Mouse (Mus musculus): Measurements from ENCODE around the gene Sds. TPM values are rescaled to one million over a fixed set of nuclear protein-coding genes. Genes with fewer than 3 reads are reported as not detected.
"Not testable (repeated sequence)": the region's sequence is repeated elsewhere in the genome, so short reads cannot be mapped to it uniquely, and the experiment has no call there.

Gene Sds
- polyA plus RNA-seq, 1 experiment from 2014 or later: 0.32 TPM

DNA sequence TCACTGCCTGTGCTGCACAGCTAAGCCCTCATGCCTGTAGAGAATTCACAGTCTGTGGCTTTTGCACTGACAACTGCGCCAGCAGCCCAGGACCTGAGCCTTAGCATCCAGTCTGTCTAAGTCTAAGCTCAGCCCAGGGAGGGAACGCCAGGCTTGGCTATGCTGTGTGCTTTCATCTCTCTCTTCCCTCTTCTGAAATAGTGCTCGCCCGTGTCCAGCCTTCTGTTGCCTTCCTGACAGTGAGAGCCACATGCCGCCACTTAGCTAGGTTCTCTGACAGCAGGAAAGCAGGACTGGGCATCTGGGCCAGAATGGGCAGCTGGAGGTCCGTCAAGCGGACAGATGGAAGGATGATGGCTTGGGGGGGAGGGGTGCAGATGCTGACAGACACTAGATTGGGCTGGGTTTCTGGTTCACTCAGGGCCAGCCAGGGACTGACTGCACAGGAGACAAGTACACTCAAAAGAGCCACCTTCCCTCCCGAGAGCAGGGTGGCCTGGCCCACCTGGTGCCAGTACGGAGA is 17.6 kb downstream of the Sds start:
- Histone ChIP-seq H3K27me3 (no peaks in the 10 kb centered on the region), H3K9me3 (no peaks in the 10 kb centered on the region), H3K4me1 (replicated peaks) (peaks cover 7% of the 10 kb centered on the region; the same call in 1 of the 2 replicates), H3K4me2 (replicated peaks) (no peak overlapping the region), H3K36me3 (peaks cover 36% of the 10 kb centered on the region), H3K27ac (no peak overlapping the region), H3K4me3 (replicated peaks) (no peak overlapping the region), H3K9ac (replicated peaks) (no peak overlapping the region; the same call in 1 of the 2 replicates)
- WGBS: 81% methylated on average over 9 of the region's 9 CpGs
- ATAC-seq: no peak

DNA sequence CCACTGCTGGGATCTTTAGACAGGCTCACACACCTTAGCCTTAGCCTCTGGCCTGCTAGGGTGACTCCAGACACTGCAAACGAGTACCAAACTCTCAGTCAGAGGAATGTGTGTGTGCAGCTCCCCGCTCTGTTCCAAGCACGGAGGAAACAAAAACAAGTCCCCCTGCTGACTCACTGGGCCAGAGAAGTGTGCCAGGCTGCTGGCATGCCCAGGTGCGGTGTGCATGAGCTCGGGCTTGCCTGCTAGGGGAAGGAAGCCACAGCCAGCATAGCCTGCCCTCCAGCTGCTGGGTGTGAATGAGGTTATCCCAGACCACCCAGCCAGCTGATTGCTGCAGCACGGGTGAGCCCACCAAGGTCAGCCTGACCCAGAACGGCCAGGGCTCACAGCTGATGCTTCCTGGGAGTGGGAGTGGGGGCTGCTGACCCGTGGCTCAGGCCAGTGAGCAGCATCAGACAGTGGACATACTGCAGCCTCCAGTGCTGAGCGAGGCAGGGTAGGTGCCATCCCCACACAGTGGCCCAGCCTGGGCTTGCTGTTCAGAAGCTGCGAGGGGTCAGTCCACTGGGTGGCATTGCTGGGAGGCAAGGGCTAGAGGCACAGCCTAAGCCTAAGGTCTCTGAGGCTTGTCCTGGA is 18.9 kb downstream of the Sds start:
- H3K4me1 ChIP-seq (replicated peaks): peaks cover 7% of the 10 kb centered on the region; the same call in 1 of the 2 replicates
- no peak for ATAC-seq
- no peak overlapping the region for H3K4me3 ChIP-seq (replicated peaks)
- H3K27me3 ChIP-seq: no peaks in the 10 kb centered on the region
- WGBS: 82% methylated on average over 10 of the region's 10 CpGs
- peaks cover 30% of the 10 kb centered on the region for H3K36me3 ChIP-seq
- no peaks in the 10 kb centered on the region for H3K9me3 ChIP-seq
- no peak overlapping the region for H3K4me2 ChIP-seq (replicated peaks)
- no peak overlapping the region for H3K9ac ChIP-seq (replicated peaks)
- H3K27ac ChIP-seq: no peak overlapping the region

- Histone ChIP-seq H3K4me1 (replicated peaks) (peaks cover 7% of the 10 kb centered on the region; the same call in 1 of the 2 replicates), H3K4me3 (replicated peaks) (no peak overlapping the region), H3K36me3 (peaks cover 30% of the 10 kb centered on the region), H3K27me3 (no peaks in the 10 kb centered on the region), H3K27ac (no peak overlapping the region), H3K9ac (replicated peaks) (no peak overlapping the region), H3K4me2 (replicated peaks) (no peak overlapping the region), H3K9me3 (no peaks in the 10 kb centered on the region)
- 91% methylated on average over 13 of the region's 13 CpGs for WGBS
- ATAC-seq: no peak
These were observed 19.4 kb downstream of the Sds start for GRCm38 (mm10) chr5:120495703-120496226.

DNA sequence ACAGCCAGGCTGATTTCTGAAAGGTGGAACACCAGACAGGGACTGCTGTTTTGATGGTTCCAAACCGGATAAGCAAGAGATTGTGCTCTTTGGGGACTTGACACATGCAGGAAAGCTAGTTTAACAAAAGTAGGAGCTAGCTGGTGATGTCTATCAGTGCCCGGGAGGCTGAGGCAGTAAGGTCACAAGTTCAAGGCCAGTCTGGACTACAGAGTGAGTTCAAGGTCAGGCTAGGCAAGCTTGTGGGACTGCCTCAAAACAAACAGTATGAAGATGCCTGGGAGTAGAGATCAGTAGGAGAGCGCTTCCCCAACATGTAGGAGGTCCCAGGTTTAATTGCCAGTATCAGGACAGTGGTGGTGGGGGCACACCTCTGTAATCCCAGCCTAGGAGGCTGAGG is 20.7 kb downstream of the Sds start:
- 92% methylated on average over 3 of the region's 3 CpGs for WGBS
- peaks cover 28% of the 10 kb centered on the region for H3K36me3 ChIP-seq
- no peaks in the 10 kb centered on the region for H3K9me3 ChIP-seq

DNA sequence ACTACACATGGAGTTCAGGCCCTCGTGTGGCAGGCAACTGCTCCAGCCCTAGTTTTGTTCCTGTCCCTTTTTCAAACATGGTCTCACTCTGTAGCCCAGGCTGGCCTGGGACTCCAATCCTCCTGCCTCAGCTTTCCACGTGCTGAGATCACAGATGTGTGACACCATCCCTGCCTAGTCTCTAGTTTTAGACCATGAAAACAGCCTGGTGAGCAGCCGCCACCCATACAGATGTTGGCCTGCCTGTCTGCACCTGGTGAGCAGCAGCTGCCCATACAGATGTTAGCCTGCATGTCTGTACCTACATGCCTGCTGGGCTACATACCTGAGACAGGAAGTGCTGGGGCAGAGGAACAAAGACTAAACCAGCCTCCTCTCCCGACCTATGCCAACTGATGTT is 22.9 kb downstream of the Sds start:
- WGBS: 87% methylated on average over 4 of the region's 4 CpGs

More for the DNA sequence above, 20.7 kb downstream of the Sds start:
- peaks cover 13% of the 10 kb centered on the region for H3K4me1 ChIP-seq (replicated peaks)
- H3K4me3 ChIP-seq (replicated peaks): no peak overlapping the region
- H3K9ac ChIP-seq (replicated peaks): no peak overlapping the region
- no peak overlapping the region for H3K27ac ChIP-seq
- ATAC-seq: no peak
- H3K27me3 ChIP-seq: no peaks in the 10 kb centered on the region
- H3K4me2 ChIP-seq (replicated peaks): no peak overlapping the region

GRCm38 (mm10) chr5:120500609-120501008 is 24.3 kb downstream of the Sds start:
- not testable (repeated sequence) for H3K27me3 ChIP-seq; ATAC-seq; H3K4me3 ChIP-seq (replicated peaks); H3K9me3 ChIP-seq; H3K27ac ChIP-seq; H3K9ac ChIP-seq (replicated peaks); H3K36me3 ChIP-seq; H3K4me2 ChIP-seq (replicated peaks)
- 90% methylated on average over 9 of the region's 9 CpGs for WGBS
- peaks cover 20% of the 10 kb centered on the region for H3K4me1 ChIP-seq (replicated peaks)

More for the DNA sequence above, 22.9 kb downstream of the Sds start:
- H3K4me1 ChIP-seq (replicated peaks): peaks cover 20% of the 10 kb centered on the region
- no peak for ATAC-seq
- H3K4me3 ChIP-seq (replicated peaks): no peak overlapping the region
- peaks cover 12% of the 10 kb centered on the region for H3K36me3 ChIP-seq
- no peaks in the 10 kb centered on the region for H3K27me3 ChIP-seq
- H3K27ac ChIP-seq: no peak overlapping the region
- peak overlapping the region; percentile 26; the same call in 1 of the 2 replicates for H3K9ac ChIP-seq (replicated peaks)
- H3K9me3 ChIP-seq: no peaks in the 10 kb centered on the region
- no peak overlapping the region for H3K4me2 ChIP-seq (replicated peaks)

- H3K27ac ChIP-seq: no peak overlapping the region
- no peak for ATAC-seq
- WGBS: 72% methylated on average over 9 of the region's 9 CpGs
- H3K36me3 ChIP-seq: peaks cover 8% of the 10 kb centered on the region
- H3K27me3 ChIP-seq: no peaks in the 10 kb centered on the region
- peaks cover 20% of the 10 kb centered on the region for H3K4me1 ChIP-seq (replicated peaks)
- H3K9ac ChIP-seq (replicated peaks): peak overlapping the region; percentile 93
- peak overlapping the region; percentile 90 for H3K4me3 ChIP-seq (replicated peaks)
- peak overlapping the region; percentile 97 for H3K4me2 ChIP-seq (replicated peaks)
- H3K9me3 ChIP-seq: no peaks in the 10 kb centered on the region
These were observed 25.9 kb downstream of the Sds start for GRCm38 (mm10) chr5:120502147-120502621.

DNA sequence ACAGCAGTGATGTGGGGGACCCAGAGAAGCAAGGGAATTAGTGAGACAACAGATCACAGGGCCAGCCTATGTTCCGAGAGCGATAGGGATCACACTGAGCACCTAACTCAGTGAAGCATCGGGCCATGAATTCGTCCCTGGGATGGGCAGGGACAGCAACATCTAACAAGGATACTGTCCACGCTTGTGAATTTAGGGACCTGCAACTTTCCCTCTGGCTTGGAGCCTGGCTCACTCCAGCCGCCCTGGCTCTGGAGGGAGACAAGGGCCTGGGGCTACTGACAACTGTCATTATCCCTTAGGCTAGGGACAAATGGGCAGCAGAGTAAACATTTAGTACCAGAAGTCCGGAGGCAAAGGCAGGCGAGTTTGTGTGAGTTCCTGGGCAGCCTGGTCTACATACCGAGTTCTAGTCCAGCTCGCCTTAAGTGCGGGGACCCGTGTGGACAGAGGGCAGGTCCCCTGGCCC is 26.4 kb downstream of the Sds start:
- H3K36me3 ChIP-seq: peaks cover 4% of the 10 kb centered on the region
- peak overlapping the region; percentile 93 for H3K9ac ChIP-seq (replicated peaks)
- H3K27ac ChIP-seq: no peak overlapping the region
- peak; percentile 30; the same call in 1 of the 2 replicates for ATAC-seq
- peak overlapping the region; percentile 97 for H3K4me2 ChIP-seq (replicated peaks)
- no peaks in the 10 kb centered on the region for H3K9me3 ChIP-seq
- H3K4me3 ChIP-seq (replicated peaks): peak overlapping the region; percentile 90
- H3K4me1 ChIP-seq (replicated peaks): peaks cover 20% of the 10 kb centered on the region
- no peaks in the 10 kb centered on the region for H3K27me3 ChIP-seq
- 10% methylated on average over 12 of the region's 12 CpGs for WGBS

GRCm38 (mm10) chr5:120503144-120503795 is 26.9 kb downstream of the Sds start, which contains the start of gene Plbd2:
Gene Plbd2, minus strand, starts transcription at chr5:120503625.
- Histone ChIP-seq H3K27ac (peak within 1 kb of the TSS; percentile 53; the same call in 1 of the 2 replicates), H3K4me2 (replicated peaks) (peak within 1 kb of the TSS; percentile 97), H3K36me3 (peaks cover 3% of the 10 kb centered on the region; the same call in 1 of the 2 replicates), H3K4me1 (replicated peaks) (peaks cover 20% of the 10 kb centered on the region), H3K27me3 (no peaks in the 10 kb centered on the region), H3K9me3 (no peaks in the 10 kb centered on the region), H3K9ac (replicated peaks) (peak within 1 kb of the TSS; percentile 93), H3K4me3 (replicated peaks) (peak within 1 kb of the TSS; percentile 90)
- WGBS: under 1% methylated on average over 52 of the region's 55 CpGs
- peak; percentile 84 for ATAC-seq

DNA sequence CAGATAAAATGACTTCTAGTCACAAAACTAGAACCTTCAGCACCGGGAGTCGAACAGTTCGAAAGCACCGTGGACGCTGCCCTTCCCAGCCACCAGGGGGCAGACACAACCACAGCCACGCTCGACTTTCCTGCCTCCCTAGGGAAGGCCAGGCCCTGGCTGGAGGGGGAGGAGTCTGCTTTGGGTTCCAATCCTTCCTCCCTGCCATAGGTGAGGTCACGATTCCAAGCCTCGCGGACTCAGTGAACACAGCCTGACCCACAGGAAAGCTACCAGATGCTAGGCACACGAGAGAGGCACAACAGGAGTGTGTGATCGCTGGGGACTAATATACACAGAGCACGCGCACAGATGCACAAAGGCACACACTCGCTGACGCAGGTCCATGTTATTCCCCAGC is 29.0 kb downstream of the Sds start:
- WGBS: 20% methylated on average over 16 of the region's 16 CpGs
- Histone ChIP-seq H3K4me3 (replicated peaks) (no peak overlapping the region), H3K27me3 (no peaks in the 10 kb centered on the region; the same call in 1 of the 2 replicates), H3K4me1 (replicated peaks) (peaks cover 27% of the 10 kb centered on the region), H3K36me3 (no peaks in the 10 kb centered on the region), H3K27ac (no peak overlapping the region), H3K9ac (replicated peaks) (0 out of 2 replicates have a peak overlapping the region, but pooled peaks have one; percentile 32), H3K9me3 (peaks cover 5% of the 10 kb centered on the region; the same call in 1 of the 2 replicates), H3K4me2 (replicated peaks) (no peak overlapping the region)
- ATAC-seq: no peak

DNA sequence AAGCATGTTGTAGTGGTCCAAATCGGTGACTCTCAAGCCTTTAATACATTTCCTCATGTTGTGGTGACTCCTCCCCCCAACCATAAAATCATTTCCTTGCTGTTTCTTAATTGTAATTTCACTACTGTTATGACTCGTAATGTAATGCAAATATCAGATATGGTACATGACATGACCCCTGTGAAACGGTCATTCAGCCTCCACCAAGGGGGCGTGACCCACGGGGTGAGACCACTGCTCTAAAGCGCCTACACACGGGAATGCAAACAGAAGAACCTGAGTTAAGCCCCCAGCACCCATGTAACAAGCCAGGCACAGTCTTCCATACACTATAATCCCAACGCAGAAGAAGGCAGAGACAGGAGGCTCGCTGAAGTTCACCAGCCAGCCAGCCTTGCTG is 29.5 kb downstream of the Sds start:
- Histone ChIP-seq H3K27me3 (no peaks in the 10 kb centered on the region; the same call in 1 of the 2 replicates), H3K4me3 (replicated peaks) (no peak overlapping the region), H3K4me1 (replicated peaks) (peaks cover 31% of the 10 kb centered on the region), H3K9me3 (peaks cover 5% of the 10 kb centered on the region; the same call in 1 of the 2 replicates), H3K9ac (replicated peaks) (no peak overlapping the region), H3K27ac (no peak overlapping the region), H3K4me2 (replicated peaks) (no peak overlapping the region), H3K36me3 (no peaks in the 10 kb centered on the region)
- 73% methylated on average over 9 of the region's 9 CpGs for WGBS
- no peak for ATAC-seq

- Histone ChIP-seq H3K27me3 (peaks cover 5% of the 10 kb centered on the region), H3K36me3 (no peaks in the 10 kb centered on the region), H3K9ac (replicated peaks) (no peak overlapping the region), H3K4me3 (replicated peaks) (no peak overlapping the region), H3K4me1 (replicated peaks) (peaks cover 37% of the 10 kb centered on the region), H3K4me2 (replicated peaks) (no peak overlapping the region), H3K27ac (no peak overlapping the region), H3K9me3 (peaks cover 5% of the 10 kb centered on the region; the same call in 1 of the 2 replicates)
- 70% methylated on average over 9 of the region's 9 CpGs for WGBS
- ATAC-seq: no peak
These were observed 30.2 kb downstream of the Sds start for GRCm38 (mm10) chr5:120506490-120506889.

All from midbrain, embryonic 13.5 days (tissue).